Mouse (Mus musculus) thymus, adult 2 months (tissue): ENCODE results near the gene BC037034. TPM values are rescaled to one million over a fixed set of nuclear protein-coding genes. Genes with fewer than 3 reads are reported as not detected.

Source experiments
- DNase-seq: peaks from one replicate; pipeline ENCODE4 v3.0.0; 2021
- H3K27ac ChIP-seq: fragments of 200-500 bp; 2 replicates; pipeline ENCODE4 v1.5.1; 2012; ENCODE audit warnings: low read length, control low read depth; ENCODE audit not compliant: control insufficient read depth, insufficient read depth
- H3K27me3 ChIP-seq: fragments of 200-500 bp; 2 replicates; pipeline ENCODE4 v1.6.1; 2012; ENCODE audit warnings: mild to moderate bottlenecking, low read length, moderate library complexity, mixed read lengths; ENCODE audit not compliant: control insufficient read depth, insufficient read depth
- H3K36me3 ChIP-seq: fragments of 200-500 bp; 2 replicates; pipeline ENCODE4 v1.6.1; 2012; ENCODE audit warnings: mild to moderate bottlenecking, low read length, moderate library complexity; ENCODE audit not compliant: control insufficient read depth, insufficient read depth
- H3K4me1 ChIP-seq: fragments of 200-500 bp; replicated peaks from 2 replicates; pipeline ENCODE4 v1.6.1; 2012; ENCODE audit warnings: low read length; ENCODE audit not compliant: control insufficient read depth, insufficient read depth
- H3K4me3 ChIP-seq: fragments of 200-500 bp; 2 replicates; pipeline ENCODE4 v1.5.1; 2012; ENCODE audit warnings: mild to moderate bottlenecking, low read length, control low read depth, moderate library complexity; ENCODE audit not compliant: control insufficient read depth, insufficient read depth
- CTCF ChIP-seq: fragments of 200-500 bp; IDR thresholded peaks from 2 replicates; pipeline ENCODE4 v1.5.1; 2012; ENCODE audit warnings: mild to moderate bottlenecking, control low read depth, low read length, moderate library complexity, borderline replicate concordance; ENCODE audit not compliant: control insufficient read depth, poor library complexity, insufficient read depth; ENCODE audit errors: extremely low read depth
- POLR2A ChIP-seq: fragments of 200-500 bp; IDR thresholded peaks from 2 replicates; pipeline ENCODE4 v1.6.1; 2012; ENCODE audit warnings: mild to moderate bottlenecking, low read length, control low read depth, moderate library complexity; ENCODE audit not compliant: control insufficient read depth, poor library complexity, insufficient read depth; ENCODE audit errors: extremely low read depth
- WGBS: fragments of 180-500 bp; shearing (Covaris S2); methylation state at CpG from one replicate; pipeline ENCODE4 v1.1.7; 2018; 5-methylcytosine and 5-hydroxymethylcytosine counted together
- polyA plus RNA-seq: library from polyadenylated mRNA; depleted of rRNA; stranded (reverse); fragments of >200 nt; gene quantifications from 2 replicates; pipeline ENCODE4 v1.2.3, GENCODE M21; 2012

BC037034 gene
- polyA plus RNA-seq, 1 experiment = 146 TPM

DNA sequence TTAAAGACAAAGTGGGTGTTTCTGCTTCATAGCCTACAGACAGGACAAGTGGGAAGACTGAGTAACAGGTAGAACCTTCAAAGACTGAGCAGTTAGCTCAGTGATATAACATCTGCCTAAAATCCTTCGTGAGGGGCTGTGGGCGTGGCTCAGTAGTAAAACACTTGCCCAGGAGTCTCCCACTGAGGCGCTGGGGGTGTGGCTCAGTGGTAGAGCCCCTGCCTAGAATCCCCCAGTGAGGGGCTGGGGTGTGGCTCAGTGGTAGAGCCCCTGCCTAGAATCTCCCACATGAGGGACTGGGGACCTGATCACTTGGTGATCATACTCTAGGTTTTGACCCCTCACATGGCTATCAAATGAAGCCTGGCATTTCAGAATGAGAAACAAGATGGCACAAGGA lies 5.8 kb downstream of the BC037034 start:
- TF ChIP-seq CTCF (no peak), POLR2A (no peak)
- Histone ChIP-seq H3K36me3 (peaks cover 8% of the 10 kb centered on the region; the same call in 1 of the 2 replicates), H3K4me1 (peaks cover 28% of the 10 kb centered on the region), H3K4me3 (no peak overlapping the region), H3K27me3 (no peaks in the 10 kb centered on the region), H3K27ac (no peak overlapping the region)
- no peak for DNase-seq
- WGBS = 77% methylated on average over 3 of the region's 3 CpGs

DNA sequence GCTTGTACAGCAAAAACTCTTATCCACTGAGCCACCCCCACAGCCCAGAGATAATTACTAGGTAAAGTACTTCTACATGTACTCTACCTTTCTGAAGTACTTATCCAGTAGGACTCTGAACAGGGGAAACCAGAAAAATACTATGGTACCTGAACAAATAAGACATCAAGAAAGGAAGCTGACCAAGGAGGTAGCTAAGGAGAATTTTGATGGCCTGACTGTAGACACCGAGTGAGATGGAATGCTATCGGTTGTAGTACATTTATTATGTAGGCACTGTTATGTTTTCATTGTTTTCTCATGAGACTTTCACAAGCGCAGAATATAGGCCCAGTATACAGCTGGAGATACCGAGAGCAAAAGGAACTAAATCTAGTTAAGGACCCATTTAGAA lies 6.3 kb downstream of the BC037034 start:
- no peak for TF ChIP-seq POLR2A
- TF ChIP-seq CTCF = no peak
- H3K4me1 ChIP-seq = peaks cover 23% of the 10 kb centered on the region
- H3K36me3 ChIP-seq = peaks cover 8% of the 10 kb centered on the region; the same call in 1 of the 2 replicates
- peak overlapping the region; percentile 45; the same call in 1 of the 2 replicates for H3K27ac ChIP-seq
- no peaks in the 10 kb centered on the region for H3K27me3 ChIP-seq
- WGBS = 94% methylated on average over 4 of the region's 4 CpGs
- DNase-seq = no peak
- H3K4me3 ChIP-seq = no peak overlapping the region

DNA sequence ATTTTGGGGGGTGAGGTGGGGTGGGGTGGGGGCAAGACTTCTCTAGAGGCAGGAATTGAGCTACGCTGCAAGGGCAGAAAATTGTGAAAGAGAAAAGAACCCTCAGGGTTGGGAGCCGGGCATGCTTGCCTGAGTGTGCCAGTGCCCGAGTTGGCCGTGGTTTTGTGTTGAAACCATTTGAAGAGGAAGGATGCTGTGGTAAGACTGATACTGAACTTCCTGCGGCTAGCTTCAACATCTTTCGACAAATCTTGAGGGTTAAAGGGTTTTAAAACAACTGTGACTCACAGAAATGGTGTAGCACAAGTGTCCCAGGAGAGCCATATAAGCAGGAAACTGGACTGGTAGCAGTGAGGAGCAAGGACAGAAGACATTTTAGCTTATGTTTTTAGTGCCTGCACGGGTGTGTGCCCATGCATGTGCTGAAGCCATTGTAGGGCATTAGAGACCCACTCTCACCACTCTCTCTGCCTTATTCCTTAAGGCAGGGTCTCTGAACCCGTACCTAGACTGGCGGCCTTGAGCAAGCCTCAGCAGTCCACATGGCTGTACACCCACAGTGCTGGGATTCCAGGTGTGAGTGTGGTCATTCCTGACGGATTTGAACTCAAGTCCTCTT lies 6.8 kb downstream of the BC037034 start:
- 20% methylated on average over 10 of the region's 10 CpGs for WGBS
- TF ChIP-seq CTCF (no peak), POLR2A (no peak)
- Histone ChIP-seq H3K27me3 (no peaks in the 10 kb centered on the region), H3K4me3 (no peak overlapping the region), H3K27ac (peak overlapping the region; percentile 46; the same call in 1 of the 2 replicates), H3K4me1 (peaks cover 18% of the 10 kb centered on the region), H3K36me3 (peaks cover 8% of the 10 kb centered on the region; the same call in 1 of the 2 replicates)
- DNase-seq = no peak

DNA sequence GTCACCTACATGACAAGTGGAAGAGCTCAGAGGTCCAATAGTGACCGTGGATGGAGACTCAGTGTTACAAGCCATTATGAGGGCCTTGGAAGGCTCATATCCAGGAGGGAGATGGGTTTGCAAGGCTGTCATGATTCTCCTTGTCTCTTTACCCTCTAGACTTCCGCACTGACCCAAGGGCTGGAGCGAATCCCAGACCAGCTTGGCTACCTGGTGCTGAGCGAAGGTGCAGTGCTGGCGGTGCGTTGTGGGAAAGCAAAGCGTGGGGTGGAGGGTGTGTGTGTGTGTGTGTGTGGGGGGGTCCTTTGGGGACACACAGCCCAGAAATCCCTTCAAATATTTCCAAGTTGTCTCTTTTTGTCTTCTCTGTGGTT lies 7.8 kb downstream of the BC037034 start:
- Histone ChIP-seq H3K4me3 (peak overlapping the region; percentile 90), H3K27ac (peak overlapping the region; percentile 54; the same call in 1 of the 2 replicates), H3K4me1 (peaks cover 15% of the 10 kb centered on the region), H3K27me3 (no peaks in the 10 kb centered on the region), H3K36me3 (peaks cover 8% of the 10 kb centered on the region; the same call in 1 of the 2 replicates)
- WGBS = 5% methylated on average over 7 of the region's 7 CpGs
- no peak for DNase-seq
- no peak for TF ChIP-seq CTCF
- TF ChIP-seq POLR2A = no peak

DNA sequence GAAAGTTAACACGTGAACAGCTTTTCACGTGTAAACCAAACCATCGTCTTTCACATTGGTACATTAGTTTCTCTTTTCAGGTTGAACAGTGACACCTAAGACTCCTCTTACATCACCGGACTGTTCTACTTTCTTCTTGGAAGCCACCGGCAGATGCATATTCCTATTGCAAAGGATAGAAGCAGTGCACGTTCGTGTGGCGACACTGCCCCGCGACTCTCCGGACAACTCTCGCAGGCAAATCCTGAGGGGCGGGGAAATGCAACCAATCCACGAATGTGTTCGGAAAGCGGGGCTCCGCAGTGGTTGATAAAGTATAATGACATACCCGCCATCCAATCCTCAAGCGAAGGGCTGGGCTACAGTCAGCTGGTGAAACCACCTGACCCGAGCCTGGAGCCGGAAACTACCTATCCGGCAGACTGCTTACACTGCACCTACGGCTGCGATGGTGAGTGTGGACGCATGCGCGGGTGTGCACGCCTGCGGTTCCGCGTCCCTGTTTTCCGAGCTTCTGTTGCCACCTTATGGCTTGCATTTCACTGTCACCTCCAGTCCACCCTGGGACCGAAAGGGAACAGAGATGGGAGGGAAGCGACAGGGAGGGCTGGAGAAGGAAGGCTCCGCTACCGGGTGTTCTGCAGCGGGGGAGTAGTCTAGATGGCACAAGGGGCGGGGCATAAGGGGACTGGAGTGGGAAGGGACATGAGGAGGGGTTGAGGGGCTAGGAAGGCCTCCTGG lies 8.3 kb downstream of the BC037034 start, which contains the start of gene Lamtor4:
Lamtor4 (plus strand) TSS at position 130 of the 741 bp plus-strand sequence.
- Histone ChIP-seq H3K27ac (peak within 1 kb of the TSS; percentile 54; the same call in 1 of the 2 replicates), H3K4me1 (peaks cover 15% of the 10 kb centered on the region), H3K4me3 (peak within 1 kb of the TSS; percentile 90), H3K27me3 (no peaks in the 10 kb centered on the region), H3K36me3 (peaks cover 3% of the 10 kb centered on the region; the same call in 1 of the 2 replicates)
- WGBS = 0% methylated on average over 38 of the region's 38 CpGs
- peak; percentile 93 for DNase-seq
- TF ChIP-seq CTCF (0 out of 2 replicates have a peak, but pooled peaks have one; percentile 53), POLR2A (peak; percentile 80)

DNA sequence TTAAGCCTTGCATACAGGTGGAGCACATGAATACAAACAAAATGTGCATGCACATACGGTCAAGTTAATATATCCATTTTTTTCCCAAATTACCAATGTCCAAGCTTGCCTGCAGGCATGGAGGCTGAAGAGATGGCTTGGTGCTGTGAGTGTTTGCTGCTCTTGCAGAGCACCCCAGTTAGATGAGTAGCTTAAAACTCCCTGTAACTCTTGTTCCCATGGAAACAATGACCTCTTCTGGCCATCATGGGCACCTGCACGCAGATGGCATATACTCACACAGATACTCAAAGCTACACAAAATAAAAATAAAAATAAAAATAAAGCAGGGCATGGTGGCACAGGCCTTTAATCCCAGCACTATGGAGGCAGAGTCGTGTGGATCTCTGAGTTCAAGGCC lies 10.8 kb downstream of the BC037034 start:
- H3K4me1 ChIP-seq = peaks cover 15% of the 10 kb centered on the region
- WGBS = 98% methylated on average over 3 of the region's 3 CpGs
- no peak for DNase-seq
- no peaks in the 10 kb centered on the region for H3K27me3 ChIP-seq
- H3K27ac ChIP-seq = no peak overlapping the region
- no peaks in the 10 kb centered on the region for H3K36me3 ChIP-seq
- no peak overlapping the region for H3K4me3 ChIP-seq
- TF ChIP-seq POLR2A (no peak), CTCF (no peak)
